Mouse (Mus musculus): ENCODE results near the gene Dkc1. TPM values are rescaled to one million over a fixed set of nuclear protein-coding genes. Genes with fewer than 3 reads are reported as not detected.
"Not testable (repeated sequence)": the region's sequence is repeated elsewhere in the genome, so short reads cannot be mapped to it uniquely, and the experiment has no call there.

The Dkc1 gene
- total RNA-seq, 2 experiments from 2014 or later = 23.4 to 24.9 TPM

- peak; percentile 48 to 62 for DNase-seq (ENCODE audit: low spot score in 2 of 2)
- intact Hi-C loops (cut with DNase I) = no loop called here
Observed at GRCm38 (mm10) chrX:75130467-75131160, 35.0 kb downstream of the Dkc1 start, which contains the start of gene Mpp1. Mpp1 (minus strand) TSS chrX:75131016.

GRCm38 (mm10) chrX:75136938-75137337 lies 41.3 kb downstream of the Dkc1 start:
- no peak for DNase-seq (ENCODE audit: low spot score in 2 of 2)
- intact Hi-C loops (cut with DNase I) = no loop called here

- DNase-seq (ENCODE audit: low spot score in 2 of 2) = no peak
- intact Hi-C loops (cut with DNase I) = no loop called here
Observed at GRCm38 (mm10) chrX:75137729-75138128, 42.1 kb downstream of the Dkc1 start.

DNA sequence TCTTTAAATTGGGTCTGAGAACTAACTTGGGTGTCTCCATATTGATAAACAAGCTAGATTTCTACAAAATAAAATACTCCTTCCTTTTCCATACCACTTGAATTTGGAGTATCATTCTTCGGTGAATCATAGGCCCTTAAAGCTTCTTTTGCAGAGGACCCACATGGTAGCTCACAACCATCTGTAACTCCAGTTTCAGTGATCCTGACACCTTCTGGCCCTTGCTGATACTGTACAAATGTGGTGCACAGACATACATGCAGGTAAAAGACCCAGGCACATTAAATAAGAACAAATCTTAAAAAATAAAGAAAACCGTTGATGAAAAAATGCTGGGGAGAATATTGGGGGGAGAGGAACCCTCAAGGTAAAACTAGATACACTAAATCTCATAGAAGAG lies 42.5 kb downstream of the Dkc1 start:
- intact Hi-C loops (cut with DNase I) = no loop called here
- no peak for DNase-seq (ENCODE audit: low spot score in 2 of 2)

GRCm38 (mm10) chrX:75143124-75143555 lies 47.5 kb downstream of the Dkc1 start:
- DNase-seq (ENCODE audit: low spot score in 2 of 2) = peak in 1 of 2 experiments; percentile 6
- intact Hi-C loops (cut with DNase I) = not testable (repeated sequence)

GRCm38 (mm10) chrX:75148414-75148813 lies 52.8 kb downstream of the Dkc1 start:
- intact Hi-C loops (cut with DNase I) = no loop called here
- no peak for DNase-seq (ENCODE audit: low spot score in 2 of 2)

DNA sequence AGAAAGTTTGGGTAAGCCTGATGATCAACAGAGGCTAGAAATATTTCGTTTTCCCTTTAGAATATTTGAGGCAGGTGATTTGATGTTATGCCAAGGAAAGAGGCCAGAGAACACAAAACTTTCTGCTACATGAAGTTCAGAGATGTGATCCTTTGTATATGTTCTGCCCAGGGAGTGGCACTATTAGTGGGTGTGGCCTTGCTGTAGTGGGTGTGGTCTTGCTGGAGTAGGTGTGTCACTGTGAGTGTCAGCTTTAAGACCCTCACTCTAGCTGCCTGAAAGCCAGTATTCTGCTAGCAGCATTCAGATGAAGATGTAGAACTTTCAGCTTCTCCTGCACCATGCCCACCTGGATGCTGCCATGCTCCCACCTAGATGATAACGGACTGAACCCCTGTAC lies 54.6 kb downstream of the Dkc1 start:
- intact Hi-C loops (cut with DNase I) = no loop called here
- DNase-seq (ENCODE audit: low spot score in 2 of 2) = no peak

DNA sequence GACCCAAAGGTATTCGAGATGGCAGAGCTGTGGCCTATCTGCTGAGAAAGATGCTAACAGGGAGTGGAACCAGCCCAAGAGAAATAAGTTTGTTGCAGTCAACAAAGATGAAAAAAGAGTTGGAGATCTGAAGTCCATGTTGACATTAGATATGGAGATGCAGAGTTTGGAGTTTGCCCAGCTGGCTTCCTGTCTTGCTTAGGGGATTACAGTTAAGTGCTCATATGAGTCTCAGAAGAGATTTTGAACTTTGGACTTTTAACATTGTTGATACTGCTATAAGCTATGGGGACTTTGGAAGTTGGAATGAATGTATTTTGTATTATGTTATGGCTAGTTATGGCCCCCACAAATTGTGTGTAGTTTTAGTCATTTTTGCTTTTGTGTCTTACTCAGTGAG lies 56.6 kb downstream of the Dkc1 start:
- no peak for DNase-seq (ENCODE audit: low spot score in 2 of 2)
- intact Hi-C loops (cut with DNase I) = no loop called here

GRCm38 (mm10) chrX:75155576-75156243 lies 60.1 kb downstream of the Dkc1 start:
- DNase-seq (ENCODE audit: low spot score in 2 of 2) = no peak
- intact Hi-C loops (cut with DNase I) = no loop called here

Other genes with a start within 250 kb of the Dkc1 start
- 1 to 10 TPM; 1.8 to 2.4 TPM for gene Gab3, start 10.4 kb upstream of the Dkc1 start, total RNA-seq (2021)
- gene Mpp1, start 35.2 kb downstream of the Dkc1 start, total RNA-seq (2021) = 10 to 100 TPM; 25.5 to 28.6 TPM
- not detected for gene Smim9, start 67.9 kb downstream of the Dkc1 start, total RNA-seq (2021)

All from left cerebral cortex, postnatal 14 days (tissue).